Mouse (Mus musculus) MEL (cell line): ENCODE data around the gene Frmd4b. TPM values are rescaled to one million over a fixed set of nuclear protein-coding genes. Genes with fewer than 3 reads are reported as not detected.

Source experiments
- DNase-seq: peaks from one replicate; pipeline ENCODE4 v3.0.0; 2011; ENCODE audit warnings: low read depth, low spot score
- H3K27ac ChIP-seq: 2 replicates; pipeline ENCODE4 v1.5.1; 2012; ENCODE audit warnings: low read depth, mild to moderate bottlenecking, control low read depth, low read length, moderate library complexity; ENCODE audit not compliant: control insufficient read depth
- H3K27me3 ChIP-seq, 2 experiments: fragments of 150-350 bp in 1 of 2; sonication (generic) in 1 of 2; 2 replicates each; pipeline ENCODE4 v1.6.1; 2012; ENCODE audit warnings: low read length in 2 of 2, mild to moderate bottlenecking in 2 of 2, improper control_type of control experiment in 1 of 2, moderate library complexity in 1 of 2; ENCODE audit not compliant: insufficient read depth in 2 of 2, control insufficient read depth in 1 of 2
- H3K36me3 ChIP-seq, 2 experiments: 2 replicates each; pipeline ENCODE4 v1.6.1; 2012 to 2014; ENCODE audit warnings: low read length in 2 of 2, improper control_type of control experiment in 1 of 2, inconsistent platforms in 1 of 2, mild to moderate bottlenecking in 1 of 2; ENCODE audit not compliant: insufficient read depth in 2 of 2, control insufficient read depth in 1 of 2
- H3K4me1 ChIP-seq, 2 experiments: fragments of 150-350 bp in 1 of 2; sonication (generic) in 1 of 2; 2 replicates each; pipeline ENCODE4 v1.6.1; 2012; ENCODE audit warnings: low read length in 2 of 2, improper control_type of control experiment in 1 of 2, mild to moderate bottlenecking in 1 of 2; ENCODE audit not compliant: insufficient read depth in 2 of 2, control insufficient read depth in 1 of 2
- H3K4me3 ChIP-seq, 2 experiments: fragments of 150-350 bp in 1 of 2; sonication (generic) in 1 of 2; 2 replicates each; pipeline ENCODE4 v1.5.1; 2012; ENCODE audit warnings: low read depth in 2 of 2, low read length in 2 of 2, mild to moderate bottlenecking in 2 of 2, moderate library complexity in 2 of 2, control low read depth in 1 of 2, improper control_type of control experiment in 1 of 2; ENCODE audit not compliant: control insufficient read depth in 1 of 2, insufficient read depth in 1 of 2
- H3K79me2 ChIP-seq: 2 replicates; pipeline ENCODE4 v1.6.1; 2012; ENCODE audit warnings: mild to moderate bottlenecking, low read length, moderate library complexity; ENCODE audit not compliant: control insufficient read depth, poor library complexity, insufficient read depth
- H3K9ac ChIP-seq: 2 replicates; pipeline ENCODE4 v1.6.1; 2012; ENCODE audit warnings: low read depth, mild to moderate bottlenecking, control low read depth, low read length, moderate library complexity; ENCODE audit not compliant: control insufficient read depth, poor library complexity, severe bottlenecking
- H3K9me3 ChIP-seq: fragments of 150-350 bp; sonication (generic); replicated peaks from 2 replicates; pipeline ENCODE4 v1.6.1; 2012; ENCODE audit warnings: mild to moderate bottlenecking, low read length, improper control_type of control experiment, moderate library complexity; ENCODE audit not compliant: insufficient read depth
- CTCF ChIP-seq, 3 experiments: IDR thresholded peaks in 2 of 3; conservative IDR thresholded peaks in 1 of 3; 2 replicates each; pipeline ENCODE4 v1.5.1; 2011 to 2012; ENCODE audit warnings: low read length in 3 of 3, low read depth in 2 of 3, mild to moderate bottlenecking in 2 of 3, improper control_type of control experiment in 1 of 3, inconsistent platforms in 1 of 3, mixed read lengths in 1 of 3, moderate library complexity in 1 of 3; ENCODE audit not compliant: control insufficient read depth in 1 of 3, insufficient read depth in 1 of 3, poor library complexity in 1 of 3, severe bottlenecking in 1 of 3
- ELF1 ChIP-seq: IDR thresholded peaks from 2 replicates; pipeline ENCODE4 v1.6.1; 2014; ENCODE audit warnings: low read depth, mild to moderate bottlenecking, inconsistent platforms, low read length, improper control_type of control experiment, moderate library complexity
- EP300 ChIP-seq, 2 experiments: IDR thresholded peaks; 2 replicates each; pipeline ENCODE4 v1.6.1; 2011; ENCODE audit warnings: improper control_type of control experiment in 2 of 2, low read length in 2 of 2, low read depth in 1 of 2, mild to moderate bottlenecking in 1 of 2
- HCFC1 ChIP-seq: IDR thresholded peaks from 2 replicates; pipeline ENCODE4 v1.6.1; 2012; ENCODE audit warnings: low read depth, mild to moderate bottlenecking, inconsistent platforms, low read length, improper control_type of control experiment, moderate library complexity
- MAX ChIP-seq: IDR thresholded peaks from 2 replicates; pipeline ENCODE4 v1.6.1; 2011; ENCODE audit warnings: low read length, improper control_type of control experiment
- MAZ ChIP-seq: IDR thresholded peaks from 2 replicates; pipeline ENCODE4 v1.6.1; 2012; ENCODE audit warnings: low read depth, mild to moderate bottlenecking, inconsistent platforms, low read length, improper control_type of control experiment
- MXI1 ChIP-seq: IDR thresholded peaks from 2 replicates; pipeline ENCODE4 v1.6.1; 2011; ENCODE audit warnings: mild to moderate bottlenecking, low read depth, low read length, improper control_type of control experiment
- MYC ChIP-seq: IDR thresholded peaks from 2 replicates; pipeline ENCODE4 v1.6.1; 2011; ENCODE audit warnings: low read depth, mild to moderate bottlenecking, low read length, improper control_type of control experiment, moderate library complexity
- NELFE ChIP-seq: IDR thresholded peaks from 2 replicates; pipeline ENCODE4 v1.6.1; 2011; ENCODE audit warnings: low read depth, low read length, improper control_type of control experiment
- POLR2A ChIP-seq, 2 experiments: IDR thresholded peaks; 2 replicates each; pipeline ENCODE4 v1.6.1; 2011 to 2012; ENCODE audit warnings: low read length in 2 of 2, mild to moderate bottlenecking in 2 of 2, control low read depth in 1 of 2, improper control_type of control experiment in 1 of 2, low read depth in 1 of 2, moderate library complexity in 1 of 2; ENCODE audit not compliant: control insufficient read depth in 1 of 2, insufficient read depth in 1 of 2, poor library complexity in 1 of 2
- POLR2AphosphoS2 ChIP-seq: IDR thresholded peaks from 2 replicates; pipeline ENCODE4 v1.6.1; 2011; ENCODE audit warnings: low read length, improper control_type of control experiment
- POLR2AphosphoS5 ChIP-seq: IDR thresholded peaks from 2 replicates; pipeline ENCODE4 v1.6.1; 2012; ENCODE audit warnings: low read depth, borderline replicate concordance, mild to moderate bottlenecking, inconsistent platforms, low read length, moderate library complexity, mixed read lengths
- RCOR1 ChIP-seq: IDR thresholded peaks from 2 replicates; pipeline ENCODE4 v1.6.1; 2012; ENCODE audit warnings: low read depth, mild to moderate bottlenecking, inconsistent platforms, low read length, improper control_type of control experiment
- SIN3A ChIP-seq: IDR thresholded peaks from 2 replicates; pipeline ENCODE4 v1.6.1; 2012; ENCODE audit warnings: low read length, improper control_type of control experiment, inconsistent platforms
- TBP ChIP-seq: IDR thresholded peaks from 2 replicates; pipeline ENCODE4 v1.8.0; 2011; ENCODE audit warnings: low read depth, low read length, improper control_type of control experiment
- TCF12 ChIP-seq: IDR thresholded peaks from 2 replicates; pipeline ENCODE4 v1.6.1; 2014; ENCODE audit warnings: low read depth, mild to moderate bottlenecking, inconsistent platforms, low read length, improper control_type of control experiment, moderate library complexity
- UBTF ChIP-seq: IDR thresholded peaks from 2 replicates; pipeline ENCODE4 v1.6.1; 2012; ENCODE audit warnings: low read depth, mild to moderate bottlenecking, inconsistent platforms, low read length, improper control_type of control experiment, moderate library complexity, borderline replicate concordance; ENCODE audit not compliant: insufficient read depth
- USF2 ChIP-seq, 2 experiments: IDR thresholded peaks; 2 replicates each; pipeline ENCODE4 v1.6.1; 2011 to 2012; ENCODE audit warnings: improper control_type of control experiment in 2 of 2, low read length in 2 of 2, borderline replicate concordance in 1 of 2, inconsistent platforms in 1 of 2, low read depth in 1 of 2, mild to moderate bottlenecking in 1 of 2; ENCODE audit not compliant: insufficient read depth in 1 of 2
- ZC3H11A ChIP-seq: IDR thresholded peaks from 2 replicates; pipeline ENCODE4 v1.6.1; 2012; ENCODE audit warnings: low read depth, mild to moderate bottlenecking, inconsistent platforms, low read length, improper control_type of control experiment
- ZKSCAN1 ChIP-seq: IDR thresholded peaks from 2 replicates; pipeline ENCODE4 v1.6.1; 2012; ENCODE audit warnings: low read depth, mild to moderate bottlenecking, inconsistent platforms, low read length, improper control_type of control experiment, moderate library complexity
- ZNF384 ChIP-seq: IDR thresholded peaks from 2 replicates; pipeline ENCODE4 v1.6.1; 2012; ENCODE audit warnings: low read depth, mild to moderate bottlenecking, inconsistent platforms, low read length, improper control_type of control experiment
- polyA plus RNA-seq, 2 experiments: library from polyadenylated mRNA; stranded (reverse) in 1 of 2; unstranded in 1 of 2; fragments of >175 nt in 1 of 2; fragments of >200 nt in 1 of 2; gene quantifications; 2 replicates each; pipeline versions ENCODE4 v1.2.1 to v1.2.4; 2012; ENCODE audit warnings: low replicate concordance in 2 of 2, low read depth in 1 of 2; ENCODE audit not compliant: insufficient read length in 2 of 2, insufficient read depth in 1 of 2, missing spikeins in 1 of 2
- total RNA-seq: library from RNA; depleted of rRNA; stranded (reverse); fragments of 300-350 nt; gene quantifications from 2 replicates; pipeline ENCODE4 v1.2.3, GENCODE M21; 2012

Frmd4b gene
- total and polyA plus RNA-seq, 3 experiments = 0.18 TPM; not detected in 2

DNA sequence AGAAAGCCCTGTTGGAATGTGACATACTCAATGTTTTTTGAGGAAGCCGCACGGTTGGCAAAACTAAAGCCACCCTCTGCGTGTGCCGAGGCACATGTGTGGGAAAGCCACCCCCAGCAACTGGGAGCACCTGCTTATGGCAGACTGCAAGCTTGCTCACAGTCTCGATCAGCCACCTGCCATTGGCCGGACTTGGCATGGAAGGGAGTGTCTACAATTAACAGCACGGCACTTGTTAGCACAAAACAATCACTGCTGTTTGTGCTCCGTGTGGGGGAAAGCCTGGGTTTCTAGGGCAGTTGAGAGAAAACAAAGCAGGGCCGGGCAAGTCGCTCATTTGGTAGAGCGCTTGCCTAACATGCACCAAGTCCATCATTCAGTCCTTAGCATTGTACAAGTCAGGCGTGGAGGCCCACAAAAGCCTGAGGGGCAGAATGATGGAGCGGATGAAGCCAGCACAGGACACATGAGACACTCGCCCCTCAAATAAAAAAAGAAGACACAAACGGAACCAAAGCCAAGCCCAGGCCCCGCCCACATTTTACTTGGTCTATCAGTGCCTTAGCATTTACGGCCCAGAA lies 277.0 kb downstream of the Frmd4b start:
- Histone ChIP-seq H3K4me3 (no peak overlapping the region), H3K9me3 (no peaks in the 10 kb centered on the region), H3K79me2 (no peaks in the 10 kb centered on the region), H3K27me3 (no peaks in the 10 kb centered on the region), H3K36me3 (no peaks in the 10 kb centered on the region), H3K27ac (no peak overlapping the region), H3K9ac (no peak overlapping the region), H3K4me1 (no peaks in the 10 kb centered on the region)
- TF ChIP-seq POLR2AphosphoS2 (no peak), UBTF (no peak), ZC3H11A (no peak), MYC (no peak), RCOR1 (no peak), POLR2A (IDR thresholded peaks at IDR 0.05; ENCODE audit: control insufficient read depth in 1 of 2, insufficient read depth in 1 of 2, low read depth in 1 of 2, low read length in 2 of 2, poor library complexity in 1 of 2) (no peak), USF2 (IDR thresholded peaks at IDR 0.05; ENCODE audit: borderline replicate concordance in 1 of 2, insufficient read depth in 1 of 2, low read depth in 1 of 2, low read length in 2 of 2) (no peak), TBP (no peak), HCFC1 (no peak), POLR2AphosphoS5 (no peak)
- DNase-seq = no peak

DNA sequence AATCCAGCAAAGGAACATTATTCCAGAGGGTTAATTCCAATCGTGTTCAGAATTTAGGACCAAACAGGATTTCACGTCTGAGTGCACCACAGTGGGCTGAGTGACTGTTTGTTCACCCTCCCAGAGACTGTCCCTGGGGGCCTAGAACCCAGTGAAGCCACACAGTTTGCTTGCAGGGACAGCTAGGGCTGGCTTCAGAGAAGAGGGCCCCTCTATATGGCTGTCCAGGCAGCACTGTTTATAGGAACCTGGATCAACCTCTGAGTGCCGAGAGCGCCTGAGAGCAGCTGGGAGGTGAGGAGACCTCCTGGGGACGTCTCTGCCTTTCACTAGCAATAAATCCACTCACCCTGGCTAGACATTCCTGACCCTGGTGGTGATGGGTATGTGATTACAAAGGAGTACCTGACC lies 278.1 kb downstream of the Frmd4b start:
- H3K36me3 ChIP-seq = no peaks in the 10 kb centered on the region

More for the DNA sequence above, 278.1 kb downstream of the Frmd4b start:
- no peak overlapping the region for H3K9ac ChIP-seq
- H3K9me3 ChIP-seq = no peaks in the 10 kb centered on the region
- H3K4me1 ChIP-seq = no peaks in the 10 kb centered on the region
- H3K27me3 ChIP-seq = no peaks in the 10 kb centered on the region
- TF ChIP-seq SIN3A = no peak
- TF ChIP-seq TBP = no peak
- TF ChIP-seq ELF1 = no peak
- no peak for TF ChIP-seq TCF12
- no peak for TF ChIP-seq POLR2A (IDR thresholded peaks at IDR 0.05; ENCODE audit: control insufficient read depth in 1 of 2, insufficient read depth in 1 of 2, low read depth in 1 of 2, low read length in 2 of 2, poor library complexity in 1 of 2)
- TF ChIP-seq CTCF (IDR thresholded peaks at IDR 0.05 in 2 of 3, conservative IDR thresholded peaks at IDR 0.05 in 1 of 3; ENCODE audit: control insufficient read depth in 1 of 3, insufficient read depth in 1 of 3, low read depth in 2 of 3, low read length in 3 of 3, poor library complexity in 1 of 3, severe bottlenecking in 1 of 3) = no peak
- no peak for TF ChIP-seq MAX
- TF ChIP-seq HCFC1 = no peak
- TF ChIP-seq ZKSCAN1 = no peak
- TF ChIP-seq MAZ = no peak
- TF ChIP-seq EP300 (IDR thresholded peaks at IDR 0.05; ENCODE audit: low read depth in 1 of 2, low read length in 2 of 2) = no peak
- TF ChIP-seq MXI1 = no peak
- no peak for TF ChIP-seq ZNF384
- no peak for TF ChIP-seq NELFE
- no peak for DNase-seq
- H3K27ac ChIP-seq = no peak overlapping the region
- H3K79me2 ChIP-seq = no peaks in the 10 kb centered on the region
- H3K4me3 ChIP-seq = no peak overlapping the region
